Mouse (Mus musculus): Measurements from ENCODE around the gene Otx2. TPM values are rescaled to one million over a fixed set of nuclear protein-coding genes. Genes with fewer than 3 reads are reported as not detected.

Otx2 gene
- polyA plus RNA-seq, 1 experiment from 2014 or later = not detected

- H3K27ac ChIP-seq (ENCODE audit: low read length) = no peak overlapping the region
- peaks cover 81% of the 10 kb centered on the region for H3K27me3 ChIP-seq (ENCODE audit: insufficient read depth, low read length)
- H3K9ac ChIP-seq (replicated peaks; ENCODE audit: low read length) = no peak overlapping the region
- H3K4me2 ChIP-seq (replicated peaks; ENCODE audit: low read depth, low read length) = no peak overlapping the region
- no peaks in the 10 kb centered on the region for H3K9me3 ChIP-seq (ENCODE audit: low read length)
- H3K36me3 ChIP-seq (ENCODE audit: insufficient read depth, low read length) = no peaks in the 10 kb centered on the region
- ATAC-seq (ENCODE audit: low FRiP score, low TSS enrichment) = no peak
- H3K4me1 ChIP-seq (ENCODE audit: insufficient read depth, low read length) = peaks cover 11% of the 10 kb centered on the region
- WGBS = 58% methylated on average over 5 of the region's 5 CpGs
- H3K4me3 ChIP-seq (ENCODE audit: low read length) = no peak overlapping the region
Measured at GRCm38 (mm10) chr14:48707391-48707790, 33.8 kb upstream of the Otx2 start.

GRCm38 (mm10) chr14:48700790-48701370 is 27.3 kb upstream of the Otx2 start:
- H3K4me1 ChIP-seq (ENCODE audit: insufficient read depth, low read length) = no peaks in the 10 kb centered on the region
- 41% methylated on average over 8 of the region's 8 CpGs for WGBS
- no peaks in the 10 kb centered on the region for H3K9me3 ChIP-seq (ENCODE audit: low read length)
- H3K36me3 ChIP-seq (ENCODE audit: insufficient read depth, low read length) = no peaks in the 10 kb centered on the region
- no peak overlapping the region for H3K4me3 ChIP-seq (ENCODE audit: low read length)
- peaks cover 31% of the 10 kb centered on the region for H3K27me3 ChIP-seq (ENCODE audit: insufficient read depth, low read length)
- H3K27ac ChIP-seq (ENCODE audit: low read length) = no peak overlapping the region
- ATAC-seq (ENCODE audit: low FRiP score, low TSS enrichment) = no peak
- no peak overlapping the region for H3K4me2 ChIP-seq (replicated peaks; ENCODE audit: low read depth, low read length)
- H3K9ac ChIP-seq (replicated peaks; ENCODE audit: low read length) = no peak overlapping the region

GRCm38 (mm10) chr14:48679590-48679989 is 6.0 kb upstream of the Otx2 start:
- no peak for ATAC-seq (ENCODE audit: low FRiP score, low TSS enrichment)
- no peak overlapping the region for H3K9ac ChIP-seq (replicated peaks; ENCODE audit: low read length)
- H3K9me3 ChIP-seq (ENCODE audit: low read length) = no peaks in the 10 kb centered on the region
- no peak overlapping the region for H3K27ac ChIP-seq (ENCODE audit: low read length)
- H3K27me3 ChIP-seq (ENCODE audit: insufficient read depth, low read length) = peaks cover 61% of the 10 kb centered on the region
- no peak overlapping the region for H3K4me2 ChIP-seq (replicated peaks; ENCODE audit: low read depth, low read length)
- 68% methylated on average over 5 of the region's 5 CpGs for WGBS
- no peaks in the 10 kb centered on the region for H3K4me1 ChIP-seq (ENCODE audit: insufficient read depth, low read length)
- no peaks in the 10 kb centered on the region for H3K36me3 ChIP-seq (ENCODE audit: insufficient read depth, low read length)
- no peak overlapping the region for H3K4me3 ChIP-seq (ENCODE audit: low read length)

GRCm38 (mm10) chr14:48678674-48679073 is 5.1 kb upstream of the Otx2 start:
- Histone ChIP-seq H3K9ac (replicated peaks; ENCODE audit: low read length) (no peak overlapping the region), H3K4me3 (ENCODE audit: low read length) (no peak overlapping the region), H3K27ac (ENCODE audit: low read length) (no peak overlapping the region), H3K27me3 (ENCODE audit: insufficient read depth, low read length) (peaks cover 67% of the 10 kb centered on the region), H3K9me3 (ENCODE audit: low read length) (no peaks in the 10 kb centered on the region), H3K36me3 (ENCODE audit: insufficient read depth, low read length) (no peaks in the 10 kb centered on the region), H3K4me2 (replicated peaks; ENCODE audit: low read depth, low read length) (no peak overlapping the region), H3K4me1 (ENCODE audit: insufficient read depth, low read length) (no peaks in the 10 kb centered on the region)
- WGBS = 85% methylated on average over 3 of the region's 3 CpGs
- no peak for ATAC-seq (ENCODE audit: low FRiP score, low TSS enrichment)

GRCm38 (mm10) chr14:48674036-48674831 is 615 bp upstream of the Otx2 start:
- no peak; the same call in 1 of the 2 replicates for ATAC-seq (ENCODE audit: low FRiP score, low TSS enrichment)
- Histone ChIP-seq H3K4me1 (ENCODE audit: insufficient read depth, low read length) (no peaks in the 10 kb centered on the region), H3K9ac (replicated peaks; ENCODE audit: low read length) (no peak overlapping the region), H3K27me3 (ENCODE audit: insufficient read depth, low read length) (peaks cover 95% of the 10 kb centered on the region), H3K4me3 (ENCODE audit: low read length) (peak overlapping the region; percentile 6; the same call in 1 of the 2 replicates), H3K27ac (ENCODE audit: low read length) (no peak overlapping the region), H3K4me2 (replicated peaks; ENCODE audit: low read depth, low read length) (no peak overlapping the region), H3K9me3 (ENCODE audit: low read length) (no peaks in the 10 kb centered on the region), H3K36me3 (ENCODE audit: insufficient read depth, low read length) (no peaks in the 10 kb centered on the region)
- 1% methylated on average over 36 of the region's 36 CpGs for WGBS

GRCm38 (mm10) chr14:48672611-48673176 is 925 bp downstream of the Otx2 start:
- peaks cover 95% of the 10 kb centered on the region for H3K27me3 ChIP-seq (ENCODE audit: insufficient read depth, low read length)
- no peaks in the 10 kb centered on the region for H3K4me1 ChIP-seq (ENCODE audit: insufficient read depth, low read length)
- no peaks in the 10 kb centered on the region for H3K9me3 ChIP-seq (ENCODE audit: low read length)
- H3K27ac ChIP-seq (ENCODE audit: low read length) = no peak overlapping the region
- no peak overlapping the region for H3K4me2 ChIP-seq (replicated peaks; ENCODE audit: low read depth, low read length)
- no peak overlapping the region for H3K9ac ChIP-seq (replicated peaks; ENCODE audit: low read length)
- H3K36me3 ChIP-seq (ENCODE audit: insufficient read depth, low read length) = no peaks in the 10 kb centered on the region
- WGBS = 6% methylated on average over 10 of the region's 10 CpGs
- no peak overlapping the region for H3K4me3 ChIP-seq (ENCODE audit: low read length)
- no peak for ATAC-seq (ENCODE audit: low FRiP score, low TSS enrichment)

GRCm38 (mm10) chr14:48671480-48672240 is 2.0 kb downstream of the Otx2 start:
- Histone ChIP-seq H3K36me3 (ENCODE audit: insufficient read depth, low read length) (no peaks in the 10 kb centered on the region), H3K4me1 (ENCODE audit: insufficient read depth, low read length) (no peaks in the 10 kb centered on the region), H3K27me3 (ENCODE audit: insufficient read depth, low read length) (peaks cover 98% of the 10 kb centered on the region), H3K27ac (ENCODE audit: low read length) (no peak overlapping the region), H3K9ac (replicated peaks; ENCODE audit: low read length) (no peak overlapping the region), H3K4me3 (ENCODE audit: low read length) (no peak overlapping the region), H3K9me3 (ENCODE audit: low read length) (no peaks in the 10 kb centered on the region), H3K4me2 (replicated peaks; ENCODE audit: low read depth, low read length) (no peak overlapping the region)
- 12% methylated on average over 9 of the region's 9 CpGs for WGBS
- no peak for ATAC-seq (ENCODE audit: low FRiP score, low TSS enrichment)

- peaks cover 98% of the 10 kb centered on the region for H3K27me3 ChIP-seq (ENCODE audit: insufficient read depth, low read length)
- no peak overlapping the region for H3K9ac ChIP-seq (replicated peaks; ENCODE audit: low read length)
- 33% methylated on average over 4 of the region's 4 CpGs for WGBS
- no peaks in the 10 kb centered on the region for H3K9me3 ChIP-seq (ENCODE audit: low read length)
- ATAC-seq (ENCODE audit: low FRiP score, low TSS enrichment) = no peak
- no peak overlapping the region for H3K27ac ChIP-seq (ENCODE audit: low read length)
- no peaks in the 10 kb centered on the region for H3K4me1 ChIP-seq (ENCODE audit: insufficient read depth, low read length)
- no peak overlapping the region for H3K4me3 ChIP-seq (ENCODE audit: low read length)
- no peak overlapping the region for H3K4me2 ChIP-seq (replicated peaks; ENCODE audit: low read depth, low read length)
- no peaks in the 10 kb centered on the region for H3K36me3 ChIP-seq (ENCODE audit: insufficient read depth, low read length)
Measured at GRCm38 (mm10) chr14:48670761-48671479, 2.7 kb downstream of the Otx2 start.

- Histone ChIP-seq H3K4me1 (ENCODE audit: insufficient read depth, low read length) (no peaks in the 10 kb centered on the region), H3K4me3 (ENCODE audit: low read length) (no peak overlapping the region), H3K9me3 (ENCODE audit: low read length) (no peaks in the 10 kb centered on the region), H3K4me2 (replicated peaks; ENCODE audit: low read depth, low read length) (no peak overlapping the region), H3K36me3 (ENCODE audit: insufficient read depth, low read length) (no peaks in the 10 kb centered on the region), H3K9ac (replicated peaks; ENCODE audit: low read length) (no peak overlapping the region), H3K27ac (ENCODE audit: low read length) (no peak overlapping the region), H3K27me3 (ENCODE audit: insufficient read depth, low read length) (peaks cover 98% of the 10 kb centered on the region)
- WGBS = 3% methylated on average over 3 of the region's 3 CpGs
- ATAC-seq (ENCODE audit: low FRiP score, low TSS enrichment) = no peak
Measured at GRCm38 (mm10) chr14:48670258-48670630, 3.4 kb downstream of the Otx2 start.

Data from kidney, embryonic 16.5 days (tissue).